20 mouse cellular contexts compared by ENCODE assay signal in the genomic region with DNA sequence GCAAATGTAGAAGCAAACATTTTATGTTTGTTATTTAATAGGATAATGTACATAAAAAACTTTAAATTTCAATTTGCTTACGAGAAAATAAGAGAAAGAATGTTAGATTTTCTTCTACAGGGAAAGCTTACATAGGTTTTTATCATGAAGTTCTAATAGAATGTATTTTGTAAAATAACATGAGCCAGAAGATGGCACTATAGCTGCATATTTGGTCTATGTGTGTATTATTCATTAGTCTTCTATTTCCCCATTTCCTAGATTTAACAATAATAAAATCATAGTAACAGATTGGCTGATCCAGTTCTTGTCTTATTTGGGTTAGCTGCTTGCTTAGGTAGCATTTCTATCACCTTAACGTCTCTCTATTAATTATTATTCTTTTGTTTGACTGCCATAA. TPM values are rescaled to one million over a fixed set of nuclear protein-coding genes. Genes with fewer than 3 reads are reported as not detected.
DNase-seq lines count a peak whose midpoint lies in the region; ATAC-seq and TF ChIP-seq lines count a peak whose summit lies in the region.
"Had no signal": no experiment of that assay in that cellular context is flagged by ENCODE, and none has a peak within 500 bp of the region (broad histone marks: within the 10 kb centered on the region; RNA-seq: fewer than 3 reads in every experiment).

No protein-coding gene starts in this region.

- no peak overlapping the region for H3K4me2 ChIP-seq in midbrain, embryonic 14.5 days (ENCODE audit: low read length)
- no peak overlapping the region for H3K4me2 ChIP-seq in midbrain, embryonic 11.5 days
- H3K4me2 ChIP-seq in stomach, postnatal 0 days (replicated peaks; ENCODE audit: low read depth), result no peak overlapping the region
- H3K4me2 ChIP-seq: forebrain, embryonic 13.5 days; heart, embryonic 15.5 days; hindbrain, embryonic 13.5 days; stomach, embryonic 15.5 days had no signal

- whole genome bisulfite sequencing in midbrain, embryonic 14.5 days, result 72% methylated on average over 2 of the region's 2 CpGs
- 84% methylated on average over 2 of the region's 2 CpGs for WGBS in midbrain, embryonic 11.5 days
- 65% methylated on average over 2 of the region's 2 CpGs for WGBS in stomach, postnatal 0 days

- no peak overlapping the region for H3K27ac ChIP-seq in midbrain, embryonic 14.5 days (replicated peaks; ENCODE audit: low read depth, low read length)
- no peak overlapping the region for H3K27ac ChIP-seq in midbrain, embryonic 11.5 days (ENCODE audit: low read depth, low read length)
- no peak overlapping the region for H3K27ac ChIP-seq in stomach, postnatal 0 days (replicated peaks)
- H3K27ac ChIP-seq: forebrain, embryonic 13.5 days; heart, embryonic 15.5 days; hindbrain, embryonic 13.5 days; liver, embryonic 14.5 days; stomach, embryonic 15.5 days had no signal

- ATAC-seq in midbrain, embryonic 14.5 days (ENCODE audit: low FRiP score, low TSS enrichment), result no peak
- no peak for ATAC-seq in midbrain, embryonic 11.5 days (ENCODE audit: low FRiP score)
- no peak for ATAC-seq in stomach, postnatal 0 days (ENCODE audit: low FRiP score, low TSS enrichment)
- ATAC-seq: forebrain, embryonic 13.5 days had no signal

- no peak overlapping the region for H3K9ac ChIP-seq in midbrain, embryonic 14.5 days (replicated peaks; ENCODE audit: low read length)
- H3K9ac ChIP-seq in midbrain, embryonic 11.5 days (ENCODE audit: low read length), result no peak overlapping the region
- no peak overlapping the region for H3K9ac ChIP-seq in stomach, postnatal 0 days (ENCODE audit: low read length)
- H3K9ac ChIP-seq: forebrain, embryonic 13.5 days; heart, embryonic 15.5 days; hindbrain, embryonic 13.5 days; liver, embryonic 14.5 days; stomach, embryonic 15.5 days had no signal

- peak; percentile 57 for TF ChIP-seq CTCF in stomach, postnatal 0 days (IDR thresholded peaks at IDR 0.05; ENCODE audit: low read depth)

- DNase-seq in embryo, embryonic 10.5 days (ENCODE audit: low spot score), result peak; percentile 11
- no peak for DNase-seq in embryo, embryonic 10 days (ENCODE audit: low spot score)
- peak; percentile 17 for DNase-seq in kidney, adult 9 months
- DNase-seq in kidney, postnatal 25 days, result no peak
- DNase-seq in midbrain, embryonic 14.5 days, result peak; percentile 72
- DNase-seq in midbrain, embryonic 11.5 days (ENCODE audit: low spot score, missing footprints), result no peak
- DNase-seq in stomach, postnatal 0 days (ENCODE audit: low spot score), result no peak
- no peak for DNase-seq in adrenal gland, postnatal 14 days
- DNase-seq: adrenal gland, postnatal 25 days; right cerebral cortex, postnatal 4 days; thymus, postnatal 36 days had no signal

- no peak for TF ChIP-seq EP300 in stomach, postnatal 0 days (optimal IDR thresholded peaks at IDR 0.05)

- no peak overlapping the region for H3K4me3 ChIP-seq in midbrain, embryonic 14.5 days (replicated peaks; ENCODE audit: low read depth, low read length)
- no peak overlapping the region for H3K4me3 ChIP-seq in midbrain, embryonic 11.5 days (ENCODE audit: low read depth, low read length)
- no peak overlapping the region for H3K4me3 ChIP-seq in stomach, postnatal 0 days (ENCODE audit: low read depth, low read length)
- H3K4me3 ChIP-seq: forebrain, embryonic 13.5 days; heart, embryonic 15.5 days; hindbrain, embryonic 13.5 days; stomach, embryonic 15.5 days had no signal

- no peaks in the 10 kb centered on the region for H3K27me3 ChIP-seq in midbrain, embryonic 14.5 days (ENCODE audit: control insufficient read depth, insufficient read depth, low read length)
- no peaks in the 10 kb centered on the region for H3K27me3 ChIP-seq in midbrain, embryonic 11.5 days (ENCODE audit: control insufficient read depth, insufficient read depth, low read length)
- no peaks in the 10 kb centered on the region for H3K27me3 ChIP-seq in stomach, postnatal 0 days (ENCODE audit: control insufficient read depth, insufficient read depth, low read length)
- H3K27me3 ChIP-seq: forebrain, embryonic 13.5 days; heart, embryonic 15.5 days; hindbrain, embryonic 13.5 days; stomach, embryonic 15.5 days had no signal

- no peaks in the 10 kb centered on the region for H3K9me3 ChIP-seq in midbrain, embryonic 14.5 days (ENCODE audit: control insufficient read depth, low read length)
- no peaks in the 10 kb centered on the region for H3K9me3 ChIP-seq in midbrain, embryonic 11.5 days (ENCODE audit: control insufficient read depth, low read length)
- no peaks in the 10 kb centered on the region for H3K9me3 ChIP-seq in stomach, postnatal 0 days (ENCODE audit: control insufficient read depth, low read length)
- H3K9me3 ChIP-seq: forebrain, embryonic 13.5 days; heart, embryonic 15.5 days; hindbrain, embryonic 13.5 days; stomach, embryonic 15.5 days had no signal

- no peaks in the 10 kb centered on the region for H3K4me1 ChIP-seq in midbrain, embryonic 14.5 days (ENCODE audit: control insufficient read depth, insufficient read depth, low read length)
- no peaks in the 10 kb centered on the region for H3K4me1 ChIP-seq in midbrain, embryonic 11.5 days (ENCODE audit: control insufficient read depth, insufficient read depth, low read length)
- no peaks in the 10 kb centered on the region for H3K4me1 ChIP-seq in stomach, postnatal 0 days (replicated peaks; ENCODE audit: control insufficient read depth, insufficient read depth)
- H3K4me1 ChIP-seq: forebrain, embryonic 13.5 days; heart, embryonic 15.5 days; hindbrain, embryonic 13.5 days; stomach, embryonic 15.5 days had no signal

- H3K36me3 ChIP-seq in midbrain, embryonic 14.5 days (ENCODE audit: control insufficient read depth, insufficient read depth, low read length), result no peaks in the 10 kb centered on the region
- no peaks in the 10 kb centered on the region for H3K36me3 ChIP-seq in midbrain, embryonic 11.5 days (ENCODE audit: control insufficient read depth, insufficient read depth, low read length)
- no peaks in the 10 kb centered on the region for H3K36me3 ChIP-seq in stomach, postnatal 0 days (ENCODE audit: control insufficient read depth, insufficient read depth, low read length)
- H3K36me3 ChIP-seq: heart, embryonic 15.5 days; hindbrain, embryonic 13.5 days; stomach, embryonic 15.5 days had no signal

RNA-seq across cellular contexts. Expression of a gene that starts 13.8 kb away (rescaled TPM):
- polyA plus RNA-seq in midbrain, embryonic 14.5 days (2014; fragmentation: Nextera tagmentation; extraction: Ambion mirVana), result not detected in 2 replicates
- polyA plus RNA-seq in midbrain, embryonic 11.5 days (2014; fragmentation: Nextera tagmentation; extraction: Ambion mirVana), result not detected in 2 replicates
- polyA plus RNA-seq in stomach, postnatal 0 days (2015; fragmentation: Nextera tagmentation; extraction: Ambion mirVana), result 8.6 and 9.9 TPM in 2 replicates
- not detected in 2 replicates for total RNA-seq in adrenal gland, postnatal 14 days (2021)
- total RNA-seq: adrenal gland, postnatal 25 days; gastrocnemius, postnatal 4 days; left cerebral cortex, adult 18-20 months had no signal
- polyA plus RNA-seq: C2C12; forebrain, embryonic 13.5 days; heart, embryonic 15.5 days; hindbrain, embryonic 13.5 days; kidney, embryonic 16.5 days; liver, embryonic 14.5 days had no signal

RNA-seq across cellular contexts. Expression of a gene that starts 35.8 kb away (rescaled TPM):
- not detected in 2 replicates for polyA plus RNA-seq in midbrain, embryonic 14.5 days (2014; fragmentation: Nextera tagmentation; extraction: Ambion mirVana)
- not detected in 2 replicates for polyA plus RNA-seq in midbrain, embryonic 11.5 days (2014; fragmentation: Nextera tagmentation; extraction: Ambion mirVana)
- 3.5 and 4.9 TPM in 2 replicates for polyA plus RNA-seq in stomach, postnatal 0 days (2015; fragmentation: Nextera tagmentation; extraction: Ambion mirVana)
- total RNA-seq in adrenal gland, postnatal 14 days (2021), result not detected in 2 replicates
- total RNA-seq: adrenal gland, postnatal 25 days; gastrocnemius, postnatal 4 days; left cerebral cortex, adult 18-20 months had no signal
- polyA plus RNA-seq: forebrain, embryonic 13.5 days; heart, embryonic 15.5 days; hindbrain, embryonic 13.5 days; kidney, embryonic 16.5 days; liver, embryonic 14.5 days had no signal

Comparison
In these comparisons a context has a peak if more than half of its experiments do, and no peak if none do; other contexts are left out.
1. DNase-seq: peak in embryo, embryonic 10.5 days (single experiment), kidney, adult 9 months (single experiment) and midbrain, embryonic 14.5 days (single experiment); none in embryo, embryonic 10 days (single experiment), kidney, postnatal 25 days (0 of 2), midbrain, embryonic 11.5 days (single experiment), stomach, postnatal 0 days (single experiment) and adrenal gland, postnatal 14 days (single experiment).